Mouse (Mus musculus): ENCODE data around the gene Abr. TPM values are rescaled to one million over a fixed set of nuclear protein-coding genes. Genes with fewer than 3 reads are reported as not detected.

The Abr gene
- polyA plus RNA-seq, 1 experiment from 2014 or later: 136 TPM

DNA sequence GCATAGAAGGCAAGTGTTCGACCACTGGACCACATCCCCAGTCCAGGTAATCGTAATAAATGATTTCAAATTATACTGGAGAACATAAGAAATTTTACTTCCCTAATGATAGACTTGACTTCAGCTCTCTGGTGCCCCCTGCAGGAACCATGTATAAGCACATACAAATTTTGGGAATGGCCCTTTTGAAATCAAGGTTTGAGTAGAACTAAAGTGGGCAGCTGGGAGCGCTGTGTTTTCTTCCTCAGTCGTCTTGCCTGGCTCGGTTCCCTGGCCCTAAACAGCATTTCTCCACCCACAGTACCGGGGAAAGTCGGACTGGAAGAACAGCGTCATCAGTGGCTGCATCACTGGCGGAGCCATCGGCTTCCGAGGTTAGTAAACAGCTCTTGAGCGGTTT is 211.3 kb downstream of the Abr start:
- peaks cover 48% of the 10 kb centered on the region for H3K36me3 ChIP-seq (ENCODE audit: control insufficient read depth, insufficient read depth, low read length)
- DNase-seq (peak; percentile 80), ATAC-seq (ENCODE audit: low FRiP score, low TSS enrichment) (no peak)
- no peak overlapping the region for H3K4me3 ChIP-seq (replicated peaks; ENCODE audit: low read depth, low read length)
- no peak overlapping the region for H3K9ac ChIP-seq (replicated peaks; ENCODE audit: low read length)
- no peak overlapping the region for H3K27ac ChIP-seq (replicated peaks; ENCODE audit: low read depth, low read length)
- peaks cover 5% of the 10 kb centered on the region for H3K4me1 ChIP-seq (ENCODE audit: control insufficient read depth, insufficient read depth, low read length)
- H3K9me3 ChIP-seq (ENCODE audit: control insufficient read depth, low read length): no peaks in the 10 kb centered on the region
- H3K27me3 ChIP-seq (ENCODE audit: control insufficient read depth, insufficient read depth, low read length): no peaks in the 10 kb centered on the region
- 70% methylated on average over 12 of the region's 12 CpGs for WGBS
- H3K4me2 ChIP-seq (ENCODE audit: low read length): no peak overlapping the region

DNA sequence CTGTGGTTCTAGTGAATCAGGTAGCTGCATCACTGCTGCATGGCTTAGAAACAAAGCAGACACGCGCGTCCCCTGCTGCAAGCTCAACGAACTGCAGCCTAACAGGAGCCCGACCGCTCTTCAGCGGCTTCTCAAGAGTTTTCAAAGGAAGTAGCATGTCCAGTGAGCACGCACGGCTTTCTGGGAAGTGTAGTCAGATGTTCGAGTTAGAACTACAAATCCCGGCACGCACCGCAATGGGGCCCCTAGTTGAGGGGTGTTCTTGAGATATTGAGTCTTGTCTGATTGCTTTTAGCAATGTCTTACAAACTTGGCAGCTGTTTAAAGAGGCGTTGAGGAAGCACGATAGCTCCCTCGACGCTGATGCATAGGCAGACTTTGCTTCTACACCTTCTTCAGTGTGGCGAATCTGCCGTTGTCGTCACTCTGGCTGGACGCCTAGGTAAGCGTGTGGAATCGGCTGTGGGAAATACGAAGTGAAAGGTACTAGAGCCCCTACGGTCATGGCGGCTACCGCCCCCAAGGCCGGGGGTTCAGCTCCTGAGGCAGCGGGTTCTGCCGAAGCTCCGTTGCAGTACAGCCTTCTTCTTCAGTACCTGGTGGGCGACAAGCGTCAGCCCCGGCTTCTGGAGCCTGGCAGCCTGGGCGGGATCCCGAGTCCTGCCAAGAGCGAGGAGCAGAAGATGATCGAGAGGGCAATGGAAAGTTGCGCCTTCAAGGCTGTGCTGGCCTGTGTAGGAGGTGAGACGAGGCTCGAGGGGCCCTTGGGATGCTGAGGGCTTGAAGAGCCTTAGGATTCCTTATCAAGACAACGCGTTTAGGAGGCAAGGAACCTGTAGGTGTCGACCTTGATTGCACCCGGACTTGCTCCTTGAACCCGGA is 215.2 kb downstream of the Abr start, which contains the start of gene Timm22:
Timm22 (plus strand) TSS at position 251 of the 882 bp plus-strand sequence.
- peak within 1 kb of the TSS; percentile 70 for H3K4me3 ChIP-seq (replicated peaks; ENCODE audit: low read depth, low read length)
- H3K9ac ChIP-seq (replicated peaks; ENCODE audit: low read length): peak within 1 kb of the TSS; percentile 85
- peak within 1 kb of the TSS; percentile 59 for H3K4me2 ChIP-seq (ENCODE audit: low read length)
- H3K9me3 ChIP-seq (ENCODE audit: control insufficient read depth, low read length): no peaks in the 10 kb centered on the region
- peaks cover 13% of the 10 kb centered on the region; the same call in 1 of the 2 replicates for H3K36me3 ChIP-seq (ENCODE audit: control insufficient read depth, insufficient read depth, low read length)
- no peaks in the 10 kb centered on the region for H3K27me3 ChIP-seq (ENCODE audit: control insufficient read depth, insufficient read depth, low read length)
- peaks cover 5% of the 10 kb centered on the region for H3K4me1 ChIP-seq (ENCODE audit: control insufficient read depth, insufficient read depth, low read length)
- DNase-seq: peak; percentile 98
- WGBS: under 1% methylated on average over 46 of the region's 46 CpGs
- H3K27ac ChIP-seq (replicated peaks; ENCODE audit: low read depth, low read length): peak within 1 kb of the TSS; percentile 67; the same call in 1 of the 2 replicates
- peak; percentile 96 for ATAC-seq (ENCODE audit: low FRiP score, low TSS enrichment)

DNA sequence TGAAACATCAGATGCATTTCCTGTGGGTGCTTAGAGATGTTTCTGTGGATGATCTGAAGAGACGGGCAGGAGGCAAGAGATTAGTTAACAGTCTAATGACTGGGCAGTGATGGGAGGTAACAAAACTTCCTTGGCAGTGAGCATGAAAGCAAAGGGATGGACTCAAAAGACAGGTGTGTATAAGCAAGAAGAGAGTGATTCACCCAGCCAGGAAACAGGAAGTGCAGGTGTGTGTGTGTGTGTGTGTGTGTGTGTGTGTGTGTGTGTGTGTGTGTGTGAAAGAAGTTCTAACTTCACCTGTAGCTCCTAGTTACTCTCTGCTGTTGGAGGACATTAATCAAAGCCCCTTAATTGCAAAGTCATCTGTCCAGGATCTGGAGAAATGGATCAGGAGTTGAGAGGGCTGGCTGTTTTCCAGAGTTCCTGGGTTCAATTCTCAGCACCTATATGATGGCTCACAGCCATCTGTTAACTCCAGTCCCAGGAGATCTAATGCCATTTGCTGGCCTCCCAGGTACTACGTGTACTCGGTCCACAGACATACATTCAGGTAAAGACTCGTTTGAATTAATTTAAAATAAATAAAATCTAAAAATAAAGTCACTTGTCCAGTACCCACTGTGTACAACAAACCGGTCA is 216.4 kb downstream of the Abr start:
- H3K27ac ChIP-seq (replicated peaks; ENCODE audit: low read depth, low read length): no peak overlapping the region
- no peaks in the 10 kb centered on the region for H3K27me3 ChIP-seq (ENCODE audit: control insufficient read depth, insufficient read depth, low read length)
- H3K9ac ChIP-seq (replicated peaks; ENCODE audit: low read length): no peak overlapping the region
- H3K9me3 ChIP-seq (ENCODE audit: control insufficient read depth, low read length): no peaks in the 10 kb centered on the region
- peaks cover 5% of the 10 kb centered on the region for H3K4me1 ChIP-seq (ENCODE audit: control insufficient read depth, insufficient read depth, low read length)
- H3K36me3 ChIP-seq (ENCODE audit: control insufficient read depth, insufficient read depth, low read length): 0 out of 2 replicates have a peak, but pooled peaks cover 8% of the 10 kb centered on the region
- 82% methylated on average over 5 of the region's 5 CpGs for WGBS
- DNase-seq: no peak
- no peak for ATAC-seq (ENCODE audit: low FRiP score, low TSS enrichment)
- no peak overlapping the region for H3K4me2 ChIP-seq (ENCODE audit: low read length)
- H3K4me3 ChIP-seq (replicated peaks; ENCODE audit: low read depth, low read length): no peak overlapping the region

DNA sequence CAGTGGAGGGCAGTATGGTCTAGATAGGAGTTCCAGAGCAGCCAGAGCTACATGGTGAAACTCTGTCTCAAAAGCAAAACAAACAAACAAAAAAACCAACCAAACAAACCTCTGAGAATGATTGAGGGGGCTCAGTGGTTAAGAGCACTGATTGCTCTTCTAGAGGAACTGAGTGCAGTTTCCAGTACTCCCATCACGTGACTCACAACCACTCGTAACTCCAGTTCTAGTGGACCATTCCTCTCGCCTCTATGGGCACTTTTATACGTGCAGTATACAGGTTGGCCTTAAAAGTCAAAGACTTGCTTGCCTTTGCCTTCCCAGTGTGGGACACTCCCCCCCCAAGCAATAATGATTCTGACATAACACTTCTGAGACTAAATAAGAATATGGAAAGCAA is 217.0 kb downstream of the Abr start:
- DNase-seq (no peak), ATAC-seq (ENCODE audit: low FRiP score, low TSS enrichment) (no peak)
- peaks cover 5% of the 10 kb centered on the region for H3K4me1 ChIP-seq (ENCODE audit: control insufficient read depth, insufficient read depth, low read length)
- no peak overlapping the region for H3K4me2 ChIP-seq (ENCODE audit: low read length)
- H3K27me3 ChIP-seq (ENCODE audit: control insufficient read depth, insufficient read depth, low read length): no peaks in the 10 kb centered on the region
- no peaks in the 10 kb centered on the region for H3K9me3 ChIP-seq (ENCODE audit: control insufficient read depth, low read length)
- H3K36me3 ChIP-seq (ENCODE audit: control insufficient read depth, insufficient read depth, low read length): 0 out of 2 replicates have a peak, but pooled peaks cover 7% of the 10 kb centered on the region
- WGBS: 70% methylated on average over 4 of the region's 4 CpGs
- H3K9ac ChIP-seq (replicated peaks; ENCODE audit: low read length): no peak overlapping the region
- no peak overlapping the region for H3K27ac ChIP-seq (replicated peaks; ENCODE audit: low read depth, low read length)
- no peak overlapping the region for H3K4me3 ChIP-seq (replicated peaks; ENCODE audit: low read depth, low read length)

DNA sequence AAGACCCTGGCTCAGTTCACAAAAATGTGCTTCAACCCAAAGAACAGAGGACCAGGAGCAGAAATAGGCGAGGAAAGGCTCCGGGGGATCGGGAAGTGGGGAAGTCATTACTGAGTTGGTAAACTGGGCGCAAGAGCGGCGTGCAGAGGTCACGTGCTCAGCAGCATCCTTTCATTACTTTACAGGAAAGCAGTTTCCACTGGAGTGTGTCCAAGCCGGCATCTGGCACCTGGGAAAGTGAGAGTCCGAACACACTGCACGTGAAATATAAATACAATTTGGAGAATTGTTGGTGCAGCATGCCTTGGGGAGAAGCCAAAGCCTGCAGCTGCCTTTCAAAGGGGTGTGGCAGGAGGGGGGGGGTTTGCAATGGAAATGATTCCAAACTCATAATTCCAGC is 220.7 kb downstream of the Abr start:
- no peak overlapping the region for H3K4me3 ChIP-seq (replicated peaks; ENCODE audit: low read depth, low read length)
- no peak overlapping the region for H3K9ac ChIP-seq (replicated peaks; ENCODE audit: low read length)
- 73% methylated on average over 10 of the region's 10 CpGs for WGBS
- DNase-seq: no peak
- H3K27ac ChIP-seq (replicated peaks; ENCODE audit: low read depth, low read length): no peak overlapping the region
- no peak overlapping the region for H3K4me2 ChIP-seq (ENCODE audit: low read length)
- no peaks in the 10 kb centered on the region for H3K36me3 ChIP-seq (ENCODE audit: control insufficient read depth, insufficient read depth, low read length)
- no peaks in the 10 kb centered on the region for H3K9me3 ChIP-seq (ENCODE audit: control insufficient read depth, low read length)
- peaks cover 5% of the 10 kb centered on the region; the same call in 1 of the 2 replicates for H3K4me1 ChIP-seq (ENCODE audit: control insufficient read depth, insufficient read depth, low read length)
- ATAC-seq (ENCODE audit: low FRiP score, low TSS enrichment): no peak
- no peaks in the 10 kb centered on the region for H3K27me3 ChIP-seq (ENCODE audit: control insufficient read depth, insufficient read depth, low read length)

DNA sequence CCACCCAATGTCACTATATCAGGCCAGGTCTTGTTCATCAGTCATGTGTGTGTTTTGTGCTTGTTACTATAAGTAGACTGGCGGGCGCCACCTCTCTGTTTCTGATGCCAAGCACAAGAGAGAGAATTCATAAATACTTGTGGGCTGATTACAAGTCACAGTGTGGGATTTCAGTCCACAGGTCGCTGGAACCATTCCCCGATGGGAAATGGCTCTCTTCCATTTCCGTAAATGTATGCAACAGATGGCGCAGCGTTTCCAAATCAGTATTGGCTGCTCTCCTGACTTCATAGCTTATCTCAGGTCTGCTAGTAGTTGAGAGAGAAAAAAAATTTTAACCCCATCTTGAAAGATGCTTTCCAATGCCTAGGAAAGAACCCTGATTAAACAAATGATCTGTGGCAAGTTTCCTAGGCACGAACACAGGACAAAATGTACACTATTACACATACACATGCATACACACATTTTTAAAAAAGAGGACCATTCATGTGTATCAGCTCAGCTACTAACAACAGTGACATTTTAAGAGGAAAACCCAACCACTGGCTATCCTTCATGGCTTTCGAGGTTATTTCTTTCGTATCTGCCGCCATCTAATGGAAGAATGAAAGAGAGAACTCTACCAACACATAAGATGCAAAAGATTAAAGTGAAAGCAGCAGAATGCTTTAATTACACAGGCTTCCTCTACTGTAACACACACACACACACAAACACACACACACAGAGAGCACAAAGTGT is 222.4 kb downstream of the Abr start:
- DNase-seq: peak; percentile 84
- Histone ChIP-seq H3K27ac (replicated peaks; ENCODE audit: low read depth, low read length) (no peak overlapping the region; the same call in 1 of the 2 replicates), H3K4me3 (replicated peaks; ENCODE audit: low read depth, low read length) (peak overlapping the region; percentile 81), H3K36me3 (ENCODE audit: control insufficient read depth, insufficient read depth, low read length) (no peaks in the 10 kb centered on the region), H3K4me2 (ENCODE audit: low read length) (peak overlapping the region; percentile 98), H3K4me1 (ENCODE audit: control insufficient read depth, insufficient read depth, low read length) (peaks cover 5% of the 10 kb centered on the region; the same call in 1 of the 2 replicates), H3K27me3 (ENCODE audit: control insufficient read depth, insufficient read depth, low read length) (no peaks in the 10 kb centered on the region), H3K9ac (replicated peaks; ENCODE audit: low read length) (no peak overlapping the region), H3K9me3 (ENCODE audit: control insufficient read depth, low read length) (no peaks in the 10 kb centered on the region)
- WGBS: 10% methylated on average over 11 of the region's 11 CpGs
- ATAC-seq (ENCODE audit: low FRiP score, low TSS enrichment): no peak

DNA sequence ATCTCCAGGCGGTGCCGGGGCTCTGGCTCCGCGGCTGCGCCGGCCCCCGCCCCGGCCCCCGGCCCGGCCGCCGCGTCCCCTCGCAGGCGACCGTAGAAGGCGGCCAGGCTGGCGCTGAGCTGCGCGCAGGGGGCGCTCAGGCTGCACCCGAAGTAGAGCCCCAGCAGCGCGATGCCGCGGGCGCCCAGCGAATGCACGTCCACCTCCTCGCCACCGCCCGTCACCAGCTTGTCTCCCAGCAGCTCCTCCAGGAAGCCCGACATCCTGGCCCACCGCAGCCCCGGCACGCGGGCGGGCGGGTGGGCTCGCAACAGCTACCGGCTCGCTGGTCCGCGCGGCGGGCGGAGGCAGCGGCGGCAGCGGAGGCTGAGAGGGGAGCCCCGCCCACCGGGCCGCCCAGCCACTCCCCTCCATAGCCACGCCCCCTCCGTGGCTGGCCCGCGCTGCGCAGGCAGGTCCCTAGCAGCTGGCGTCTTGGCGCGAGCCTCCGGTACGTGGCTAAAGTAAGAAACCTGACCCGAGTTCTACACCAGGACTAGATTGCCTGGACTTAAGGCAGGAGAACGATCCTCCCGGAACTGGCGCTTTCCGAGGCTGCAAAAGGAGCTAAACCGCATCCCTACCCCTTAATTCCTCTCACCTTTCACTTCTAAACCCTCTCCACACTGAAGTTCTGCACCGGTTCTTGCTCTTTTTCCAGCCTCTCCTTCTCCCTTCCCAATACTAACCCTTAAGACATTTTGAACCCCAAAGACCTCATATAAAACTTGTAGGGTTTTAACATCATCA is 223.1 kb downstream of the Abr start, which contains the start of gene Nxn:
Nxn (minus strand) TSS at position 343 of the 789 bp plus-strand sequence.
- Histone ChIP-seq H3K27ac (replicated peaks; ENCODE audit: low read depth, low read length) (peak within 1 kb of the TSS; percentile 87), H3K4me3 (replicated peaks; ENCODE audit: low read depth, low read length) (peak within 1 kb of the TSS; percentile 81), H3K4me2 (ENCODE audit: low read length) (peak within 1 kb of the TSS; percentile 98), H3K4me1 (ENCODE audit: control insufficient read depth, insufficient read depth, low read length) (peaks cover 5% of the 10 kb centered on the region; the same call in 1 of the 2 replicates), H3K9me3 (ENCODE audit: control insufficient read depth, low read length) (no peaks in the 10 kb centered on the region), H3K9ac (replicated peaks; ENCODE audit: low read length) (peak within 1 kb of the TSS; percentile 74), H3K27me3 (ENCODE audit: control insufficient read depth, insufficient read depth, low read length) (no peaks in the 10 kb centered on the region), H3K36me3 (ENCODE audit: control insufficient read depth, insufficient read depth, low read length) (no peaks in the 10 kb centered on the region)
- ATAC-seq (ENCODE audit: low FRiP score, low TSS enrichment) (peak; percentile 87), DNase-seq (peak; percentile 93)
- under 1% methylated on average over 61 of the region's 70 CpGs for WGBS

Measured in midbrain, embryonic 14.5 days (tissue).